Mouse (Mus musculus) heart, adult 2 months (tissue): ENCODE measurements around the gene Itsn1. TPM values are rescaled to one million over a fixed set of nuclear protein-coding genes. Genes with fewer than 3 reads are reported as not detected.

Experiments used
- DNase-seq, 2 experiments: peaks; one replicate each; pipeline ENCODE4 v3.0.0; 2021
- H3K27ac ChIP-seq: fragments of 200-600 bp; 2 replicates; pipeline ENCODE4 v1.8.1; 2022
- H3K27me3 ChIP-seq: fragments of 200-500 bp; 2 replicates; pipeline ENCODE4 v1.6.1; 2012; ENCODE audit warnings: mild to moderate bottlenecking, low read length, inconsistent platforms, mixed read lengths; ENCODE audit not compliant: control insufficient read depth, insufficient read depth
- H3K36me3 ChIP-seq: fragments of 200-500 bp; 2 replicates; pipeline ENCODE4 v1.6.1; 2012; ENCODE audit warnings: low read length, inconsistent platforms; ENCODE audit not compliant: control insufficient read depth, insufficient read depth
- H3K4me1 ChIP-seq: fragments of 200-500 bp; 2 replicates; pipeline ENCODE4 v1.6.1; 2011; ENCODE audit warnings: low read length; ENCODE audit not compliant: control insufficient read depth, insufficient read depth
- H3K4me3 ChIP-seq: fragments of 200-600 bp; 2 replicates; pipeline ENCODE4 v1.8.1; 2022
- H3K79me2 ChIP-seq: fragments of 200-500 bp; replicated peaks from 2 replicates; pipeline ENCODE4 v1.6.1; 2012; ENCODE audit warnings: mild to moderate bottlenecking, inconsistent platforms, low read length, moderate library complexity, mixed read lengths; ENCODE audit not compliant: control insufficient read depth, insufficient read depth
- H3K9ac ChIP-seq: fragments of 200-500 bp; 2 replicates; pipeline ENCODE4 v1.6.1; 2012; ENCODE audit warnings: low read depth, mild to moderate bottlenecking, control low read depth, inconsistent platforms, low read length, mixed read lengths
- CTCF ChIP-seq: fragments of 200-600 bp; IDR thresholded peaks from 2 replicates; pipeline ENCODE4 v1.8.1; 2022; ENCODE audit warnings: antibody characterized with exemption, mild to moderate bottlenecking, moderate library complexity
- EP300 ChIP-seq: fragments of 200-500 bp; IDR thresholded peaks from 2 replicates; pipeline ENCODE4 v1.6.1; 2011; ENCODE audit warnings: low read depth, low read length, control low read depth; ENCODE audit not compliant: insufficient read depth
- POLR2A ChIP-seq: fragments of 200-500 bp; IDR thresholded peaks from 2 replicates; pipeline ENCODE4 v1.6.1; 2011; ENCODE audit warnings: mild to moderate bottlenecking, low read depth, low read length, control low read depth; ENCODE audit not compliant: insufficient read depth
- WGBS: fragments of 180-500 bp; shearing (Covaris S2); methylation state at CpG from one replicate; pipeline ENCODE4 v1.1.7; 2018; 5-methylcytosine and 5-hydroxymethylcytosine counted together
- intact Hi-C: fragments of 180-260 bp; cut with DNase I; formaldehyde crosslinking; loops from one replicate; pipeline ENCODE4 v1.15.1; 2025
- polyA plus RNA-seq: library from polyadenylated mRNA; depleted of rRNA; stranded (reverse); fragments of >200 nt; gene quantifications from 2 replicates; pipeline ENCODE4 v1.2.3, GENCODE M21; 2012
- total RNA-seq, 2 experiments: library from RNA; stranded (reverse); gene quantifications; 2 replicates each; pipeline ENCODE4 v1.2.3; 2021

Itsn1 gene
- total and polyA plus RNA-seq, 3 experiments, result 35.8 to 46.7 (median 45.1) TPM

- Histone ChIP-seq H3K36me3 (no peaks in the 10 kb centered on the region), H3K27me3 (no peaks in the 10 kb centered on the region), H3K27ac (no peak overlapping the region), H3K4me1 (no peaks in the 10 kb centered on the region), H3K79me2 (no peaks in the 10 kb centered on the region), H3K4me3 (no peak overlapping the region), H3K9ac (no peak overlapping the region)
- 68% methylated on average over 11 of the region's 11 CpGs for WGBS
- no peak for DNase-seq
- TF ChIP-seq POLR2A (no peak), CTCF (no peak), EP300 (no peak)
- intact Hi-C loops, result no loop called here
Observed at GRCm38 (mm10) chr16:91907158-91907557, 178.1 kb downstream of the Itsn1 start.

GRCm38 (mm10) chr16:91909569-91910335 is 180.7 kb downstream of the Itsn1 start:
- intact Hi-C loops, result no loop called here
- H3K27ac ChIP-seq, result no peak overlapping the region
- no peak for TF ChIP-seq EP300
- TF ChIP-seq POLR2A, result no peak
- TF ChIP-seq CTCF, result no peak
- DNase-seq, result no peak
- 87% methylated on average over 15 of the region's 15 CpGs for WGBS
- H3K4me1 ChIP-seq, result no peaks in the 10 kb centered on the region
- H3K36me3 ChIP-seq, result no peaks in the 10 kb centered on the region
- H3K9ac ChIP-seq, result no peak overlapping the region
- H3K27me3 ChIP-seq, result no peaks in the 10 kb centered on the region
- no peak overlapping the region for H3K4me3 ChIP-seq
- H3K79me2 ChIP-seq, result no peaks in the 10 kb centered on the region

GRCm38 (mm10) chr16:91917631-91918096 is 188.6 kb downstream of the Itsn1 start:
- H3K36me3 ChIP-seq, result no peaks in the 10 kb centered on the region
- no peaks in the 10 kb centered on the region for H3K27me3 ChIP-seq
- H3K79me2 ChIP-seq, result no peaks in the 10 kb centered on the region
- TF ChIP-seq CTCF (peak; percentile 97), EP300 (peak; percentile 77), POLR2A (no peak)
- H3K4me1 ChIP-seq, result no peaks in the 10 kb centered on the region
- DNase-seq, result peak; percentile 84 to 88
- intact Hi-C loops, result loop anchor here (1.0 kb wide), 2 partner anchors 193 to 223 kb away; no protein-coding TSS in a partner anchor
- peak overlapping the region; percentile 43; the same call in 1 of the 2 replicates for H3K9ac ChIP-seq
- WGBS, result 3% methylated on average over 17 of the region's 17 CpGs
- peak overlapping the region; percentile 64 for H3K27ac ChIP-seq
- peak overlapping the region; percentile 59 for H3K4me3 ChIP-seq

- Histone ChIP-seq H3K27ac (no peak overlapping the region), H3K27me3 (no peaks in the 10 kb centered on the region), H3K36me3 (no peaks in the 10 kb centered on the region), H3K9ac (no peak overlapping the region), H3K79me2 (no peaks in the 10 kb centered on the region), H3K4me1 (no peaks in the 10 kb centered on the region), H3K4me3 (no peak overlapping the region)
- WGBS, result 66% methylated on average over 4 of the region's 4 CpGs
- TF ChIP-seq EP300 (no peak), POLR2A (no peak), CTCF (no peak)
- DNase-seq, result no peak
- intact Hi-C loops, result loop anchor here (1.0 kb wide), 1 partner anchor 194 kb away; no protein-coding TSS in a partner anchor
Observed at GRCm38 (mm10) chr16:91918461-91918860, 189.4 kb downstream of the Itsn1 start.

GRCm38 (mm10) chr16:91919056-91919455 is 190.0 kb downstream of the Itsn1 start:
- Histone ChIP-seq H3K27ac (no peak overlapping the region), H3K4me3 (no peak overlapping the region), H3K36me3 (no peaks in the 10 kb centered on the region), H3K79me2 (no peaks in the 10 kb centered on the region), H3K9ac (no peak overlapping the region), H3K4me1 (no peaks in the 10 kb centered on the region), H3K27me3 (no peaks in the 10 kb centered on the region)
- DNase-seq, result no peak
- intact Hi-C loops, result no loop called here
- WGBS, result 68% methylated on average over 6 of the region's 6 CpGs
- no peak for TF ChIP-seq POLR2A

- no peak for DNase-seq
- 91% methylated on average over 11 of the region's 11 CpGs for WGBS
- Histone ChIP-seq H3K27ac (no peak overlapping the region), H3K79me2 (no peaks in the 10 kb centered on the region), H3K36me3 (no peaks in the 10 kb centered on the region), H3K27me3 (no peaks in the 10 kb centered on the region), H3K9ac (no peak overlapping the region), H3K4me3 (no peak overlapping the region), H3K4me1 (no peaks in the 10 kb centered on the region)
- intact Hi-C loops, result no loop called here
- no peak for TF ChIP-seq POLR2A
- no peak for TF ChIP-seq CTCF
- TF ChIP-seq EP300, result no peak
Observed at GRCm38 (mm10) chr16:91921340-91921739, 192.3 kb downstream of the Itsn1 start.
